Mouse (Mus musculus) heart, embryonic 11.5 days (tissue): ENCODE results near the gene Gm20388. TPM values are rescaled to one million over a fixed set of nuclear protein-coding genes. Genes with fewer than 3 reads are reported as not detected.
A peak's percentile ranks its signal among the peaks of the same experiment; 100 is the strongest.

Experiments used
- ATAC-seq: fragments of 200-750 bp; cut with Nextera tagmentation; replicated peaks from 2 replicates; pipeline ENCODE4 v1.8.0; 2017; ENCODE audit warnings: moderate library complexity; ENCODE audit not compliant: insufficient number of reproducible peaks, low FRiP score, low TSS enrichment
- H3K27ac ChIP-seq: fragments of 300-500 bp; sonication (generic); 2 replicates; pipeline ENCODE4 v1.5.1; 2014; ENCODE audit warnings: mild to moderate bottlenecking, low read depth, low read length
- H3K27me3 ChIP-seq: fragments of 300-500 bp; sonication (generic); 2 replicates; pipeline ENCODE4 v1.6.1; 2014; ENCODE audit warnings: mild to moderate bottlenecking, low read length, mixed read lengths; ENCODE audit not compliant: control insufficient read depth, insufficient read depth
- H3K36me3 ChIP-seq: fragments of 300-500 bp; sonication (generic); 2 replicates; pipeline ENCODE4 v1.6.1; 2014; ENCODE audit warnings: mild to moderate bottlenecking, low read length, moderate library complexity, mixed read lengths; ENCODE audit not compliant: control insufficient read depth, insufficient read depth
- H3K4me1 ChIP-seq: fragments of 300-500 bp; sonication (generic); 2 replicates; pipeline ENCODE4 v1.6.1; 2014; ENCODE audit warnings: low read length; ENCODE audit not compliant: control insufficient read depth, insufficient read depth
- H3K4me2 ChIP-seq: fragments of 300-500 bp; sonication (generic); 2 replicates; pipeline ENCODE4 v1.6.1; 2014; ENCODE audit warnings: mild to moderate bottlenecking, moderate library complexity
- H3K4me3 ChIP-seq: fragments of 300-500 bp; sonication (generic); 2 replicates; pipeline ENCODE4 v1.5.1; 2014; ENCODE audit warnings: low read depth, low read length
- H3K9ac ChIP-seq: fragments of 300-500 bp; sonication (generic); 2 replicates; pipeline ENCODE4 v1.6.1; 2014; ENCODE audit warnings: mild to moderate bottlenecking, low read depth, low read length, moderate library complexity
- H3K9me3 ChIP-seq: fragments of 300-500 bp; sonication (generic); replicated peaks from 2 replicates; pipeline ENCODE4 v1.6.1; 2016; ENCODE audit warnings: low read length; ENCODE audit not compliant: control insufficient read depth
- WGBS: fragments of 180-500 bp; shearing (Covaris S2); extraction: QIAGEN DNeasy Blood & Tissue Kit; methylation state at CpG from one replicate; pipeline ENCODE4 v1.1.7; 2014; ENCODE audit not compliant: insufficient replicate concordance; 5-methylcytosine and 5-hydroxymethylcytosine counted together
- polyA plus RNA-seq: library from polyadenylated mRNA; unstranded; fragments of >200 nt; fragmentation: Nextera tagmentation; extraction: Ambion mirVana; gene quantifications from 2 replicates; pipeline ENCODE4 v1.2.1, GENCODE M21; 2014

Gene Gm20388
- polyA plus RNA-seq, 1 experiment from 2014 or later, result 6.4 TPM

DNA sequence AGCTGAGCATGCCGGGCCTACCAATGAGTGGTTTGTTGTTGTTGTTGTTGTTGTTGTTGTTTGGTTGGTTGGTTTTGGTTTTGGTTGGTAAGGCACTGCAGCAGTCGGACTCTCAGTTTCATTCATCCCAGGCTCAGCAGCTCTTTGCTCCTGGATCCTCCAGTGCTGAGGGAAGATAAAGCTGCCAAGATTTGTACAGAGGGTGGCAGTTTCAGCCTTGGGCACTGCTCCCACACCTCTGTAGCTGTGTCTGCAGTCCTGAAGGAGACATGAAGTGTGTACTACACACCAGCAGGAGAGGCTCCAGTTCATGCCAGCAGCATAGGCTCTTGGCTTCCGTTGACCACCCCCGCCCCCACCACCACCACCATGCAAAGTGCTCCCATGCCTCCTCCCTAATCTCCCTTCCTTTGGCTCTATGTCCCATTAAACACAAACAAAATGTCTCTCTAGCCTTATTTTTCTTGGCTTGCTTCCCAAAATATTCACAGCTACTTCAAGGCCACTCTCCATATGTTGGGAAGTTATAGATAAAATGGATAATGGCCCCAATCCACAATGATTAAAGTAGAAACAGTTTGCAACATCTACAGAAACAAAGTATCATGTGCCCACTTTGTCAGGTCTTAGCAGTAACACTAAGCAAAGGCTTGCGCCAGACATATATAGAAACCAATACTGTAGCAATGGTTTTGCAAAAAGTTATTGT, 3740.9 kb downstream of the Gm20388 start:
- Histone ChIP-seq H3K9me3 (no peaks in the 10 kb centered on the region), H3K4me3 (no peak overlapping the region), H3K27ac (no peak overlapping the region), H3K27me3 (no peaks in the 10 kb centered on the region), H3K36me3 (peaks cover 3% of the 10 kb centered on the region; the same call in 1 of the 2 replicates), H3K4me2 (no peak overlapping the region), H3K9ac (no peak overlapping the region), H3K4me1 (peaks cover 18% of the 10 kb centered on the region)
- 69% methylated on average over 5 of the region's 5 CpGs for WGBS
- ATAC-seq, result no peak

GRCm38 (mm10) chr8:123652641-123653040, 3742.0 kb downstream of the Gm20388 start:
- WGBS, result 62% methylated on average over 4 of the region's 4 CpGs
- Histone ChIP-seq H3K4me3 (no peak overlapping the region), H3K27me3 (no peaks in the 10 kb centered on the region), H3K27ac (no peak overlapping the region), H3K9ac (no peak overlapping the region), H3K36me3 (peaks cover 11% of the 10 kb centered on the region), H3K9me3 (no peaks in the 10 kb centered on the region), H3K4me1 (peaks cover 18% of the 10 kb centered on the region), H3K4me2 (no peak overlapping the region)
- ATAC-seq, result no peak

DNA sequence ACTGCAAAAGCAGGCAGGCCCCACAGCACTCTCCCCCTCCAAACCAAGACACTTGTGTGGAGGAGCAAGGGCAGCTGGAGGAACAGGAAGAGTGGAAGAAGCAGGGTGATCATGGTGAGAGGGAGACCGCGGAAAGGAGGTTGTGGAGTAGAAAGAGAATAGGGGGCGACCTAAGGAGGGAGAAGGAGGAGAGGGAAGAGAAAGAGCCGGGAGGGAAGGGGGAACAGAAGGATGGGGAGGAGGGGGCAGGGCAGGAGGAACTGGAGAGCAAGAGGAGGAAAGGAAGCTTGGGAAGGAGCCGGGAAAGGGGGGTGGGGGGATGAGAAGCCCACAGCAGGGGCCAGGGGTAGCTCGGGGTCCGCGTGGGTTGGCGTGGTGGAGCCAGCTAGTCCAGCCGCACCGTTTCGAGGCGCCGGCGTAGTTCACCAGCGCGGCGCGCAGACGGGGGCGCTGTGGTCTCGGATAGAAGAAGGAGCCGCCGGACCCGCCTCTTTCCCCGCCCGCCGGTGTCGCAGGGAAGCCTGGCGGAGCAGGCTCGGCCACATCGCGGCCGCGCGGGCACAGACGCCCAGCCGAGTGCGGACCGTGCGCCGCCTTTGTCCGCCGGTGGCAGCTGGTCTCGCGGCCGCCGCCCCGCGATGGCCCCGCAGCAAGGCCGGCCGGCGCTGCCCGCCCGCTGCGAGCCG, 3742.8 kb downstream of the Gm20388 start, which contains the start of gene Rhou:
Gene Rhou, plus strand, starts transcription at position 622 of the 686 bp plus-strand sequence.
- H3K4me1 ChIP-seq, result peaks cover 17% of the 10 kb centered on the region
- H3K9me3 ChIP-seq, result no peaks in the 10 kb centered on the region
- no peaks in the 10 kb centered on the region for H3K27me3 ChIP-seq
- WGBS, result under 1% methylated on average over 43 of the region's 58 CpGs
- H3K36me3 ChIP-seq, result peaks cover 16% of the 10 kb centered on the region
- H3K4me2 ChIP-seq, result peak within 1 kb of the TSS; percentile 74
- ATAC-seq, result peak; percentile 60
- H3K27ac ChIP-seq, result peak within 1 kb of the TSS; percentile 87
- H3K9ac ChIP-seq, result peak within 1 kb of the TSS; percentile 91
- H3K4me3 ChIP-seq, result peak within 1 kb of the TSS; percentile 80

- Histone ChIP-seq H3K4me1 (peaks cover 15% of the 10 kb centered on the region), H3K9ac (peak overlapping the region; percentile 91), H3K4me3 (peak overlapping the region; percentile 80), H3K36me3 (peaks cover 20% of the 10 kb centered on the region), H3K27ac (peak overlapping the region; percentile 87), H3K27me3 (no peaks in the 10 kb centered on the region), H3K9me3 (no peaks in the 10 kb centered on the region), H3K4me2 (peak overlapping the region; percentile 74)
- ATAC-seq, result peak; percentile 14; the same call in 1 of the 2 replicates
- WGBS, result under 1% methylated on average over 63 of the region's 77 CpGs
Observed at GRCm38 (mm10) chr8:123653994-123654569, 3743.4 kb downstream of the Gm20388 start.

GRCm38 (mm10) chr8:123654763-123655162, 3744.1 kb downstream of the Gm20388 start:
- Histone ChIP-seq H3K9ac (peak overlapping the region; percentile 91), H3K9me3 (no peaks in the 10 kb centered on the region), H3K27ac (peak overlapping the region; percentile 87)

GRCm38 (mm10) chr8:123655351-123655779, 3744.7 kb downstream of the Gm20388 start:
- Histone ChIP-seq H3K9ac (peak overlapping the region; percentile 91), H3K27ac (peak overlapping the region; percentile 87), H3K9me3 (no peaks in the 10 kb centered on the region), H3K4me2 (peak overlapping the region; percentile 74), H3K4me3 (peak overlapping the region; percentile 80), H3K36me3 (peaks cover 20% of the 10 kb centered on the region), H3K27me3 (no peaks in the 10 kb centered on the region), H3K4me1 (peaks cover 19% of the 10 kb centered on the region)
- ATAC-seq, result no peak
- 5% methylated on average over 8 of the region's 8 CpGs for WGBS

More at GRCm38 (mm10) chr8:123654763-123655162, 3744.1 kb downstream of the Gm20388 start:
- 11% methylated on average over 5 of the region's 5 CpGs for WGBS
- H3K4me2 ChIP-seq, result peak overlapping the region; percentile 74
- ATAC-seq, result no peak
- H3K36me3 ChIP-seq, result peaks cover 20% of the 10 kb centered on the region
- H3K4me1 ChIP-seq, result peaks cover 16% of the 10 kb centered on the region
- H3K27me3 ChIP-seq, result no peaks in the 10 kb centered on the region
- H3K4me3 ChIP-seq, result peak overlapping the region; percentile 80

DNA sequence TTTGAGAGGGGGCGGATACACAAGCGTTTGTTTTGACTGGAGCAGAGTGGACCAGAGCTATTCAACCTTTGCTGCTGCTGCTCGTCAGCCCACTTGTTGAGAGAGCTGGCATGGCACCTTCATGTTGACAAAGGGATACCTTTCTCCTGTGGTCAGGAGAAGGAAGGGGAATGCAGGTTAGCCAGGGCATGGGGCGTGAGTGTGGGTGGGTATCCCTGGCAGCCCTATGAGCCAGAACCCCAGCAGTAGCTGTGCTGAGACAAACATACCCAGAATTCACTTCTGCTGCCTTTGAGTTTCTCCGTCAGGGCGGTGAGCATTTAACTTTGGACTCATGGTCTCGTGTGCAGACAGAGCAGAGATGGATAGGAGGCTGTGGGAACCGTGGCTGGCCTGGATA, 3747.2 kb downstream of the Gm20388 start:
- Histone ChIP-seq H3K27ac (no peak overlapping the region), H3K27me3 (no peaks in the 10 kb centered on the region), H3K36me3 (peaks cover 24% of the 10 kb centered on the region), H3K4me3 (no peak overlapping the region), H3K4me2 (no peak overlapping the region), H3K9me3 (no peaks in the 10 kb centered on the region), H3K9ac (no peak overlapping the region), H3K4me1 (peaks cover 19% of the 10 kb centered on the region)
- ATAC-seq, result no peak
- 83% methylated on average over 8 of the region's 8 CpGs for WGBS

GRCm38 (mm10) chr8:123659469-123660057, 3748.9 kb downstream of the Gm20388 start:
- Histone ChIP-seq H3K27me3 (no peaks in the 10 kb centered on the region), H3K4me1 (peaks cover 14% of the 10 kb centered on the region), H3K9me3 (no peaks in the 10 kb centered on the region), H3K9ac (no peak overlapping the region), H3K4me2 (no peak overlapping the region), H3K27ac (peak overlapping the region; percentile 59), H3K36me3 (peaks cover 24% of the 10 kb centered on the region), H3K4me3 (no peak overlapping the region)
- 0 out of 2 replicates have a peak, but pooled peaks have one; percentile 41 for ATAC-seq
- WGBS, result 53% methylated on average over 10 of the region's 10 CpGs
